Mouse (Mus musculus): ENCODE measurements at regions not wholly inside any gene's neighbourhood (a gene's known extent, or its start where the extent isn't known, plus 50 kb on each side); places are given as distances from the start of the nearest gene placed in this dataset.
"Not testable (repeated sequence)": the region's sequence is repeated elsewhere in the genome, so short reads cannot be mapped to it uniquely, and the experiment has no call there.

- Histone ChIP-seq H3K9me3 (replicated peaks; ENCODE audit: control insufficient read depth, low read length) (no peaks in the 10 kb centered on the region), H3K27ac (ENCODE audit: low read length) (no peak overlapping the region), H3K4me1 (ENCODE audit: control insufficient read depth, insufficient read depth, low read length) (no peaks in the 10 kb centered on the region), H3K4me2 (ENCODE audit: low read depth, low read length) (no peak overlapping the region), H3K36me3 (ENCODE audit: control insufficient read depth, insufficient read depth) (no peaks in the 10 kb centered on the region), H3K4me3 (ENCODE audit: low read length) (no peak overlapping the region), H3K9ac (ENCODE audit: low read length) (no peak overlapping the region), H3K27me3 (ENCODE audit: control insufficient read depth, insufficient read depth, low read length) (no peaks in the 10 kb centered on the region)
- ATAC-seq (replicated peaks; ENCODE audit: extremely low read depth, insufficient read depth, low FRiP score): no peak
- WGBS: 34% methylated on average over 4 of the region's 4 CpGs
Observed at GRCm38 (mm10) chr2:81848836-81849410, 204.1 kb upstream of the Zfp804a start.

- no peak overlapping the region for H3K27ac ChIP-seq (ENCODE audit: low read length)
- no peaks in the 10 kb centered on the region for H3K36me3 ChIP-seq (ENCODE audit: control insufficient read depth, insufficient read depth)
- no peak for ATAC-seq (replicated peaks; ENCODE audit: extremely low read depth, insufficient read depth, low FRiP score)
- no peak overlapping the region for H3K9ac ChIP-seq (ENCODE audit: low read length)
- H3K4me2 ChIP-seq (ENCODE audit: low read depth, low read length): no peak overlapping the region
- H3K4me1 ChIP-seq (ENCODE audit: control insufficient read depth, insufficient read depth, low read length): no peaks in the 10 kb centered on the region
- WGBS: 73% methylated on average over 4 of the region's 4 CpGs
- H3K4me3 ChIP-seq (ENCODE audit: low read length): no peak overlapping the region
- no peaks in the 10 kb centered on the region for H3K9me3 ChIP-seq (replicated peaks; ENCODE audit: control insufficient read depth, low read length)
- no peaks in the 10 kb centered on the region for H3K27me3 ChIP-seq (ENCODE audit: control insufficient read depth, insufficient read depth, low read length)
Observed at GRCm38 (mm10) chr2:81849927-81850326, 203.1 kb upstream of the Zfp804a start.

- Histone ChIP-seq H3K9me3 (replicated peaks; ENCODE audit: control insufficient read depth, low read length) (no peaks in the 10 kb centered on the region), H3K4me2 (ENCODE audit: low read depth, low read length) (no peak overlapping the region), H3K4me1 (ENCODE audit: control insufficient read depth, insufficient read depth, low read length) (no peaks in the 10 kb centered on the region), H3K36me3 (ENCODE audit: control insufficient read depth, insufficient read depth) (no peaks in the 10 kb centered on the region), H3K27ac (ENCODE audit: low read length) (no peak overlapping the region), H3K9ac (ENCODE audit: low read length) (no peak overlapping the region), H3K4me3 (ENCODE audit: low read length) (no peak overlapping the region), H3K27me3 (ENCODE audit: control insufficient read depth, insufficient read depth, low read length) (no peaks in the 10 kb centered on the region)
- WGBS: 32% methylated on average over 1 of the region's 1 CpGs
- ATAC-seq (replicated peaks; ENCODE audit: extremely low read depth, insufficient read depth, low FRiP score): 0 out of 2 replicates have a peak, but pooled peaks have one; percentile 52
Observed at GRCm38 (mm10) chr2:81885438-81885837, 167.6 kb upstream of the Zfp804a start.

DNA sequence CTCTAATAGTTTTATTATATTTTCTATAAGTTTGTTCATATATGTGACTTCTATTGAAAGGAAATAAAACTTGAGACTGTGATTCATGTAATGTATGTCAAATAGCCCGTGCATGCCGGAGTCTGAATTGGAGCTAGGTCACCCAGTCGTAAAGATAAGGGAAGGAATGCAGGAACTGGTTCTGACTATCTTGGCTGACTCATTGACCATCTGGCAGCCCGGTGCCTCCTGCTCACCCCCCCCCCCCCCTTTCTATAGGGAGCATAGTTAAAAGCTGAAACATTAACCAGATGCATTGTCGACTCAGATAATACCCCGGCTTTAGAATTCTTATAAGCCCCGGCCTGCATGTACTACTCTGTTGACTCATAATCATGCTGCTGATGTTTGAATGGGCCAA, 160.5 kb upstream of the Zfp804a start:
- H3K9me3 ChIP-seq (replicated peaks; ENCODE audit: control insufficient read depth, low read length); H3K27ac ChIP-seq (ENCODE audit: low read length); H3K4me1 ChIP-seq (ENCODE audit: control insufficient read depth, insufficient read depth, low read length); H3K4me3 ChIP-seq (ENCODE audit: low read length); H3K36me3 ChIP-seq (ENCODE audit: control insufficient read depth, insufficient read depth); H3K9ac ChIP-seq (ENCODE audit: low read length); H3K4me2 ChIP-seq (ENCODE audit: low read depth, low read length); H3K27me3 ChIP-seq (ENCODE audit: control insufficient read depth, insufficient read depth, low read length): not testable (repeated sequence)
- WGBS: 19% methylated on average over 7 of the region's 7 CpGs
- peak; percentile 41; the same call in 1 of the 2 replicates for ATAC-seq (replicated peaks; ENCODE audit: extremely low read depth, insufficient read depth, low FRiP score)

DNA sequence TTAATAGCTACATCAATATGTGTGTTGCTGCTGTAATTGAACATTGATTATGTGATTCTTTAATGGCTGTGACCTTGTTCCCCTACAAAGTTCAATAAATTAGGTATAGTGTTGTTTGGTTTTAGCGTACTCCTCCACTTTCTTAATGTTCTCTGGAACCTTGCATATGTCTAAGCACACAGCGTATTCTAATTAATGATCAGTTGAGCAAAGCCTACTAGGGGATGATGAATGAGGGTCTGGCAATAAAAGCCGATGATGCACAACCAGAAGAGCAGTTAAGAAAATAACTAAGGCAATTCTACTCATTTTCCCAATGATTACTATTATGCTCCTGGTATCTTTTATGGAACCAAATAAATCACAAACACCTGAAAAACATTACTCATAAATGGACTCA, 113.7 kb upstream of the Zfp804a start:
- no peak overlapping the region for H3K9ac ChIP-seq (ENCODE audit: low read length)
- ATAC-seq (replicated peaks; ENCODE audit: extremely low read depth, insufficient read depth, low FRiP score): no peak
- no peaks in the 10 kb centered on the region for H3K27me3 ChIP-seq (ENCODE audit: control insufficient read depth, insufficient read depth, low read length)
- no peaks in the 10 kb centered on the region for H3K36me3 ChIP-seq (ENCODE audit: control insufficient read depth, insufficient read depth)
- H3K4me2 ChIP-seq (ENCODE audit: low read depth, low read length): no peak overlapping the region
- 87% methylated on average over 3 of the region's 3 CpGs for WGBS
- no peak overlapping the region for H3K27ac ChIP-seq (ENCODE audit: low read length)
- no peaks in the 10 kb centered on the region for H3K9me3 ChIP-seq (replicated peaks; ENCODE audit: control insufficient read depth, low read length)
- H3K4me1 ChIP-seq (ENCODE audit: control insufficient read depth, insufficient read depth, low read length): no peaks in the 10 kb centered on the region
- no peak overlapping the region for H3K4me3 ChIP-seq (ENCODE audit: low read length)

All from heart, embryonic 16.5 days (tissue).